Mouse (Mus musculus): Measurements from ENCODE around the gene Kif2c. TPM values are rescaled to one million over a fixed set of nuclear protein-coding genes. Genes with fewer than 3 reads are reported as not detected.

Gene Kif2c
- polyA plus RNA-seq, 1 experiment from 2014 or later, result 124 TPM

DNA sequence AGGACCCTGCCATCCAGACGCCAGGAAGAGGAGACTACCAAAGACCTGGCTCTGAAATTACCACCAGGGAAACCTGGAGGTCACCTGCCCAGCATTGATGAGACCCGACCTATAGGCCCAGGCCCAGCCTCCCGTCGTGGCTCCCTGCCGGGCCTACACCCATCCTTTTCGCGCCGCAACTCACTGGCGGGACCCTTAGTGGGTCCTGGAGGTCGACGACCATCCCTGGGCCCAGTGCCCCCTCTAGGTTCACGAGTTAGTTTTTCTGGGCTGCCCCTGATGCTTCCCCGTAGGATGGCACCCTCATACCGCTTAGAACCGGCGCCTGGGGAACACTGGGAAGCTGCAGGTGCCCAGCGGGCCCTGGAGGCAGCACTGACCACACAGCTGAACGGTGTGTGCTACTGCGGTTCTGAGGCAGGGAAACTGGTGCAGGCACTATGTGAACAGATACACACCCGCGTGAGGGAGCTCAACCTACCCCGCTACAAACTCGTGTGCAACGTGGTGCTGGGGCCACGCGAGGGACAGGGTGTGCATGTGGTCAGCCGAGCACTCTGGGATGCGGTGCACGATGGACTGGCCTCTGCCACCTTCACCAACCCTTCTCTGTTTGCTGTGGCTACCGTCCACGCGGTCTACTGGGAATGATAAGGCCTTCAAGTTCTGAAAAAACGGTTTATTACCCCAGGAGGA, 54.3 kb downstream of the Kif2c start:
- DNase-seq (ENCODE audit: low spot score), result no peak
- Histone ChIP-seq H3K27ac (no peak overlapping the region), H3K27me3 (ENCODE audit: low read depth, poor library complexity, severe bottlenecking) (peaks cover 30% of the 10 kb centered on the region), H3K36me3 (peaks cover 26% of the 10 kb centered on the region), H3K4me1 (peaks cover 45% of the 10 kb centered on the region), H3K9me3 (replicated peaks) (no peaks in the 10 kb centered on the region), H3K4me3 (no peak overlapping the region)
- WGBS, result 89% methylated on average over 33 of the region's 33 CpGs

DNA sequence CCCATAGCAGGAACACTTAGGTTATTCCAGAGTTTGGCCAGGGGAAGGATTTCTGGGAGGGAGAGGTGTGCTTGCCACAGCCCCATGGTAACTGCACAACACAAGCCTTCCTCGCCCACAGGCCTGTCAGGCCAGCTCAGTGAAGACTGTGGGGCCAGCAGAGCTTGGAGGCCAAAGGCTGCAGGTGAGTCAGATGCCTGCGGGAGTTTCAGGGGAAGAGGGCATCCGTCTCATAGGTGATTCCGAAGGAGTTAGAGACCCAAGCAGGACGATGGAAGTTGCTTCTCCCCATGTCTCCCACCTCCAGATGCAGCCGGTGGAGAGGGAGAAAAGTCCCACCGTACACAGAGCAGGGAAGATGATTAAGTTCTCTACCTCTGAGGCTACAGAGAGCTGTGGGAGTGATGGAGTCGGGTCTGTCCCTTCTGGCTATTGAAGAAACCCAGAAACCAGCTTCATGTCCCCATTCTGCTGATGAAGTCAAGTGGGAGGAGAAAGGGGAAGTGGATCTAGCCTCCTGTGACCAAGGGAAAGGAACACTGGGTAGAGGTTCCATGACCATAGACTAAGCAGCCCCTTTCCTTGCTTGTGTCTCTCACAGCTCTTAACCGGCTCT, 55.7 kb downstream of the Kif2c start, which contains the start of gene Tctex1d4:
Gene Tctex1d4, plus strand, starts transcription at position 120 of the 616 bp plus-strand sequence.
- Histone ChIP-seq H3K27me3 (ENCODE audit: low read depth, poor library complexity, severe bottlenecking) (peaks cover 17% of the 10 kb centered on the region), H3K9me3 (replicated peaks) (no peaks in the 10 kb centered on the region)

DNA sequence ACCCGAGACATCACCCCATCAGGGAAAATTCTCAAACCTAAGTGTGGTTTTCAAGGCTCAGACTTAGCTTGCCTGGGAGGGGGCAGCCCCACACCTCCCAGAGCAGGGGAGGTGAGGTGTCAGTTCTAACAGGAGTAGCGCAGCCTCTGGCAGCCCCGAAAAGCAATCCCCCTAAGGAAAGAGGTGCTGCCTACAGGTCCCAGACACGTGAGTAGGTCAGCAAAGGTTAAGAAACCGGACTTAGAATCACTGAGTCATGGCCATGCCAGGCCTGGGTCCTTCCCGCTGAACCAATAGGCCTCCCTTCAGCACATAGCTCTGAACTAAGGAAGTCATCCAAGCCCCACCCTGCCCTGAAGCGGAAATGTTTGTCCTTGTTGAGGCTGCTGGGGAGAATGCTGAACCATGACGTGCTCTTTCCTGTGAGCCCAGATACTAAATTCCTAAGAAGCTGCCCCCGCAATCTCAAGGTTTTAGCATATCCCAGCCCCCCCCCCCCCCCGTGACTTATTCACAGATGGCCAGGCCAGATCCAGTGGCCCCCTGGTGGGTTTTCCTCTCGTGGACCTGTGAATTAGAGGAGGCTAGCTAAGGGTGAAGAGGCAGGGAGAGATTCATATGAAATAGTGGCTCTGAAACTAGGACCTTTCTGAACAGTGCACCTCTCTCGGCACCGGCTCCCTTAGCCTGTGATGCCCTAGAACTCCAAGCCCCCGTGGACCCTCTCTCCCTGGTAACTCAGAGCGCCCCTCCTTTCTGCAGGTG, 56.3 kb downstream of the Kif2c start:
- H3K4me1 ChIP-seq, result peaks cover 33% of the 10 kb centered on the region
- H3K36me3 ChIP-seq, result peaks cover 26% of the 10 kb centered on the region
- WGBS, result 41% methylated on average over 15 of the region's 15 CpGs
- no peak for DNase-seq (ENCODE audit: low spot score)
- peak overlapping the region; percentile 4; the same call in 1 of the 2 replicates for H3K4me3 ChIP-seq
- peak overlapping the region; percentile 78 for H3K27ac ChIP-seq
- no peaks in the 10 kb centered on the region for H3K9me3 ChIP-seq (replicated peaks)
- H3K27me3 ChIP-seq (ENCODE audit: low read depth, poor library complexity, severe bottlenecking), result peaks cover 10% of the 10 kb centered on the region

More for the DNA sequence above, 55.7 kb downstream of the Kif2c start, which contains the start of gene Tctex1d4:
- Histone ChIP-seq H3K27ac (peak within 1 kb of the TSS; percentile 78), H3K4me1 (peaks cover 31% of the 10 kb centered on the region), H3K36me3 (peaks cover 26% of the 10 kb centered on the region), H3K4me3 (peak within 1 kb of the TSS; percentile 4; the same call in 1 of the 2 replicates)
- no peak for DNase-seq (ENCODE audit: low spot score)
- WGBS, result 86% methylated on average over 9 of the region's 9 CpGs

DNA sequence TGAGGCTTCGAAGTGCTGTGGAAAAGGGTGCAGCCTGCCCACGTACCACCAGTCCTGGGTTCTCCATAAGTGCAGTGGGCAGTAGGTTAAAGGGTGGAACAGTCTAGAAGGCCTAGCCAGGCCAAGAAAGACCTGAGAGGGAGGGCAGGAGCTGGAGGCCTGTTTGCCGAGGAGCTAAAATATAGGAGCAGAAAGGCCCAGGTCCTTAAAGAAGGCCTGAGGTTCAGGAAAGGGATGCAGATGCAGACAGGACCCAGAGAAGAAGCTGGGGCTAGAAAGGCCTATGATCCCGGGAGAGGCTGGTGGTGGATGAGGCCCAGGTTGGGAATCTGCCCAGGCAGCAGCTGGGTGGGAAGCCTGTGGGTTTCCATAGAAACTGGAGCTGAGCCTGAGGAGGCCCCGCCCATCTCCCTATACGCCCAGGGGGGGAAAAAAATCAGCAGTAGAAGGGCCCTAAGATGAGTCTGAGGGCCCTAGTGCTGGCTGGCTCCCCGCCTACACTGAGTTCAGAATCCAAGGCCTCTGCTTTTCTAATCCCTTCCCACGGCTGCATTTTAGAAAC, 57.0 kb downstream of the Kif2c start, which contains the start of gene Btbd19:
Gene Btbd19, minus strand, starts transcription at position 378 of the 562 bp plus-strand sequence.
- Histone ChIP-seq H3K27me3 (ENCODE audit: low read depth, poor library complexity, severe bottlenecking) (peaks cover 3% of the 10 kb centered on the region; the same call in 1 of the 2 replicates), H3K36me3 (peaks cover 19% of the 10 kb centered on the region), H3K4me3 (peak within 1 kb of the TSS; percentile 4; the same call in 1 of the 2 replicates), H3K4me1 (peaks cover 37% of the 10 kb centered on the region), H3K9me3 (replicated peaks) (no peaks in the 10 kb centered on the region), H3K27ac (peak within 1 kb of the TSS; percentile 78)
- no peak for DNase-seq (ENCODE audit: low spot score)
- WGBS, result 35% methylated on average over 8 of the region's 8 CpGs

DNA sequence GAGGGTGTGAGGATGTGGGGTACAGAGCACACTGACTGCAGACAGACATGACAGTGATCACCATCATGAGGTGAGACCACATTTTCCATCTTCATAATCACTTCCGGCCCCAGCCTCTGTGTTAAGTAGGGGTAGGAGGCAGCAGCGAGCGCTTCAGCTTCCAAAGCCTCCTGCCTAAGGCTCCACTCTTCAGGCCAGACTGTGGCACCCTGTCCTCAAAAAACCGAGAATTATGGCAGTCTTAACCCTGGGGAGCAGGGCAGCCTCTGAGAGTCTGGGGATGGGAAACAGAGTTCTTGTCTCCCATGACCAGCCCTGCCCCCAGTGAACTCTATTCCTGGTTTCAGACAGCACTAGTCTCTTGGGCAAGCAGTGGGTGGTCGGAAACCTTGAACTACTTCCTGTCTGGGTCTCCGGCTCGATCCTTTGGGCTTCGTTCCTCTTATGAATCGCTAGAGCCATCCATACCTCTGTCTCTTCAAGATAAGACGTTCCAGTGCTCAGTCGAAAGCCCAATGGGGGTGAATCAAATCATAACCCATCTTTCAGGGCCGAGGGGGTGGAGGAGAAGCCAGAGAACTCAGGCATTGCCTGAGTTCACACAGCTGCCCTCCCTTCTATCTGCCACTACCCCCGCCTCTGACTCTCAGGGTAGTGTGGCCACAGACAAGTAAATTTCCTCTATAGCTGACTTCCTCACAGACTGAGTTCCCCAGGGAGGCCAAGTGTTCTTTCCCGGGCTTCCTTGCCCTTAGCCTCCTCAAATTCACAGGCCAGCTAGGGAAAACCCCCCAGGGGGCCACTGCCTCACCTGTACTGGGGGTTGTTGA, 57.7 kb downstream of the Kif2c start:
- H3K4me3 ChIP-seq, result no peak overlapping the region

DNA sequence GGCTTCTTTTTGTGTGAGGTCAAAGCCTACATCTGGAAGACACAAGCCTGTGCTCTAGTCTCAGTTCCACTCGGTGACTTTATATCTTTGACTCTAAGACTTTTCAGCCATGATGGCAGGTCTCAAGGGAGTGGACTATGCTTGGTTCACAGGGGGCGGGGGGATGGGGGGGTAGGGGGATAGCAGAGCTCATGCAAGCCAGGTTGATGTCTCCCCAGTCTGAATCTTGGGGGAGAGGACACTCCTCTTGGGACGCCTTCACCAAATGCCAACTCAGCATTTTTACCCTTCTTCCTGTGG, 58.3 kb downstream of the Kif2c start:
- Histone ChIP-seq H3K9me3 (replicated peaks) (no peaks in the 10 kb centered on the region), H3K27ac (peak overlapping the region; percentile 78; the same call in 1 of the 2 replicates), H3K4me3 (no peak overlapping the region), H3K27me3 (ENCODE audit: low read depth, poor library complexity, severe bottlenecking) (no peaks in the 10 kb centered on the region), H3K4me1 (peaks cover 43% of the 10 kb centered on the region), H3K36me3 (peaks cover 12% of the 10 kb centered on the region)
- WGBS, result 89% methylated on average over 3 of the region's 3 CpGs
- DNase-seq (ENCODE audit: low spot score), result no peak

More for the DNA sequence above, 57.7 kb downstream of the Kif2c start:
- Histone ChIP-seq H3K27ac (peak overlapping the region; percentile 78), H3K9me3 (replicated peaks) (no peaks in the 10 kb centered on the region), H3K4me1 (peaks cover 41% of the 10 kb centered on the region), H3K36me3 (peaks cover 14% of the 10 kb centered on the region), H3K27me3 (ENCODE audit: low read depth, poor library complexity, severe bottlenecking) (no peaks in the 10 kb centered on the region)
- DNase-seq (ENCODE audit: low spot score), result no peak
- 74% methylated on average over 14 of the region's 14 CpGs for WGBS

DNA sequence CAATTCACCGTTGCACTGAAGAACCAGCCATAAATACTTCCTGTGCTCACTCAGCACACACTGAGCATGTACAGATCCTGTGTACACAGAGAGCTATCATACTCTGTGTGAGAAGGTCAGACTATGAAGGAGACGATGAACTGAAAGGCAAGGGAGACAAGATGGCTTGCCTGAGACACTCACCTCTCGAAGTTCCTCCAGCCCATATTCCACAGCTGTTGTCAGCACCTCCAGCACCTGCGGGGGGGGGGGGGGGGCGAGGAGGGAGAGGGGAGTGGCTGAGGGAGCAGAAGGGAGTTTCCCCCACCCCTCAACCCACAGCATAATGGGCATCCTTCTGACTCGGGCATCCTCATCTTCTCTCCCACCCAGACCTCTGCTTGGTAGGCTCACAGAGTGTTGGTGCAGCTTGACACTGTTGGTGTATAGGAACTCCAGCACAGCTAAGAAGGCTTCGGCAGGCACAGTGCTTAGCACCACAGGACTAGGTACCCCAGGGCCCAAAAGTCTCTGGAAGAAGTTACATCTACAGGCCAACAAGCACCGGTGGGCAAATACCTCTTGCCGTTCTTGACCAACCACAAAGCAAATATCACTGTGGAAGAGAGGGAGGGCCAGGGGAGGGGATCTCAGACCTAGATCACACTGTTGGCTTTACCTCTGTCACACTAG, 58.8 kb downstream of the Kif2c start:
- H3K27me3 ChIP-seq (ENCODE audit: low read depth, poor library complexity, severe bottlenecking), result no peaks in the 10 kb centered on the region
- no peaks in the 10 kb centered on the region for H3K9me3 ChIP-seq (replicated peaks)
- 82% methylated on average over 8 of the region's 9 CpGs for WGBS
- H3K27ac ChIP-seq, result no peak overlapping the region
- no peak for DNase-seq (ENCODE audit: low spot score)
- peaks cover 7% of the 10 kb centered on the region for H3K36me3 ChIP-seq
- no peak overlapping the region for H3K4me3 ChIP-seq
- peaks cover 43% of the 10 kb centered on the region for H3K4me1 ChIP-seq

DNA sequence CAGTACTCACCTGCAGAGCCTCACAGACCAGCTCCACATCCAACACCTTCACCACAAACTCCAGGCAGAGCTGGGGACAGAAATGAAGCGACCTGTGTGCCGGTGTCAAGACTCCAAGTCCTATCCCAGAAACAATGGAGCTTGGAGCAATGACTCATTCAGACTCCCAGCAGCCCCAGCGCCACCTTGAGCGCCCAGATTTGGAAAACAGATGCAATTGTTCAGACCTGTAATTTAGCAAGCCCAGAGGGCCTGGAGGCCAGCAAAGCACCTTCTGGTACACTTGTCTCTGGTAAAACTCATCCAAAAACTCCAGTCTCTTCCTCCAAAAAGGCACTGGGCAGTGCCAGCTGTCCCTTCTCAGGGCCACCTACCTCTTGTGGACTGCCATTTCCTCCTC, 60.2 kb downstream of the Kif2c start:
- Histone ChIP-seq H3K27me3 (ENCODE audit: low read depth, poor library complexity, severe bottlenecking) (no peaks in the 10 kb centered on the region), H3K27ac (no peak overlapping the region; the same call in 1 of the 2 replicates), H3K36me3 (no peaks in the 10 kb centered on the region), H3K9me3 (replicated peaks) (no peaks in the 10 kb centered on the region), H3K4me3 (no peak overlapping the region), H3K4me1 (peaks cover 43% of the 10 kb centered on the region)
- 82% methylated on average over 4 of the region's 4 CpGs for WGBS
- no peak for DNase-seq (ENCODE audit: low spot score)

DNA sequence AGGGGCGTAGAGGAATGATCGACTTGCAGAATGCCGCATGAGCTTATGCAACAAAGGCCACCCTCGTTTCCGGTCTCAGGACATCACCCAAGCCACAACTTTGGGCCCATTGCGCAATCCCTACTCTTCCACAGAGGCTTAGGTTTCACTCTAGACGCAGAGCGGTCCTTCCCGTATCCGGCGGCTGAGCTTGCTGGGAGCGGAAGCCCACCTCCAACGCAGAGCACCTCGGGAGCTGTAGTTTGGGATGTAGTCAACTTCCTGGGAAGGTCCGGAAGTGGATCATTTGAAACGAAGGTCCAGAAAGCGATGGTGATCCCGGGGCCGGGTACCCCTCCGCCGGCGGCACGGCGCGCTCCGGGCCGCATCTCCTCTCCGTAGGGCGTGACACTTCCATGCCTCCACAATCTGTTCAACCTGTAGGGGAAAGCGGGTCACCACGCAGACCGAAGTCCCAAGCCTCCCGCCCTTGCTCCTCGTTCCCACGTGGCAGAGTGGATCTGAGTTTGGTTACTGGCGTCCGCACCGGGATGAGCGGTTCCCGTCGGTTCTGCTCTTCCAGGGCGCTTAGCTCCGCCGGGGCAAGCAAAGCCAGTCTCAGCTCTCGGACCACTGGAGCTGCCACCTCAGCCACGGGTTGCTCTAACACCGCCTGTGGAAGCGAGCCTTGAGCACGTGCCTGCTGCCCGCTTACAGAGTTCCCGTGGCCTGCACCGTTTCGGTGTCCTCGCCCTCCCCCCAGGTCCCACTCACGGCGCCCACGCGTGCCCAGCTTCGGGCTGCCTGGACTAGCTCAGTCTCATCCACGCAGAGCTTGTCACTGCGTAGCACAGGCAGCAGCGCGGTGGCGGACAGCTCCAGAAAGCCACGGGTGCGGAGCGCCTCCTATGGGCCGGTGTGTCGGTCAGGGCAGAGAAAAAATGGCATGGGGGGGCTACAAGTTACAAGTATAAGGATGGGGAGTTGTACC, 61.7 kb downstream of the Kif2c start:
- H3K4me1 ChIP-seq, result peaks cover 32% of the 10 kb centered on the region
- DNase-seq (ENCODE audit: low spot score), result peak; percentile 91
- no peaks in the 10 kb centered on the region for H3K9me3 ChIP-seq (replicated peaks)
- peaks cover 5% of the 10 kb centered on the region for H3K36me3 ChIP-seq
- peak overlapping the region; percentile 73 for H3K4me3 ChIP-seq
- H3K27me3 ChIP-seq (ENCODE audit: low read depth, poor library complexity, severe bottlenecking), result no peaks in the 10 kb centered on the region
- H3K27ac ChIP-seq, result peak overlapping the region; percentile 87
- WGBS, result under 1% methylated on average over 69 of the region's 69 CpGs

DNA sequence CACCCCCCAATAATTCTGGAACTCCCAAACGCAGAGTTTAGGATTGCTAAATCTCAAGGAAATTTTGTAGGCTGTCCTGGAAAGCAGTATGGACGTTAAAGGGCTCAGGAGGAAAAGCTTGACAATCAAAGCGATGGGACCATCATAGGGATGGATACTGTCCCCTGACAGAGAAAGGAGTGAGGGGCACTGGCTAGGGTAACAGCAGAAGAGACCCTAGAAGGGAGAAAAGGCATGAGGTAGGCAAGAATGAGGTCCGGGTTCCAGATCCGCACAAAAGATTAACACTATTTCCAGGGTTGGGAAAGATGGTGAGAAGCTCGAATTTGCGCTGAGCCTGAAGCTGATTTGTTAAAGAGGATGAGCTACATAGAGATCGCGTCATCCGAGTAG, 62.4 kb downstream of the Kif2c start:
- no peak for DNase-seq (ENCODE audit: low spot score)
- peaks cover 12% of the 10 kb centered on the region for H3K36me3 ChIP-seq
- peak overlapping the region; percentile 73 for H3K4me3 ChIP-seq
- H3K27ac ChIP-seq, result peak overlapping the region; percentile 87
- H3K27me3 ChIP-seq (ENCODE audit: low read depth, poor library complexity, severe bottlenecking), result no peaks in the 10 kb centered on the region
- WGBS, result 5% methylated on average over 10 of the region's 10 CpGs
- no peaks in the 10 kb centered on the region for H3K9me3 ChIP-seq (replicated peaks)
- peaks cover 25% of the 10 kb centered on the region for H3K4me1 ChIP-seq

DNA sequence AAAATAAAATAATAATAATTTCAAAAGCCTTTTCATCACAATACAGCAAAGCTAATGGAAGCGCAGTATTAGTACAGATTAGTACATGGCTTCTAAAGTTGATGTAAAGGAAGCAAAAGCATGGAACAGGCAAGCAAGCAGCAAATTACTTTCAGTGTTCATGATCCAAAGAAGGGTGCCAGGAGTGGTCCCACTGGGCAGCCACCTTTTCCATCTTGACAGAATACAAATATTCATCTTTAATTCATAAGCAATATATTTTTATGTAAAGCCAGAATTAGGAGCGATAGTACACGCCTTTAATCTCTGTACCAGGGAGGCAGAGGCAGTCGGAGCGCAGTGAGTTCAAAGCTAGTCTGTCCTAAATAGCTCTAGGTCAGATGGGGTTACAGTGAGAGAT, 62.8 kb downstream of the Kif2c start:
- Histone ChIP-seq H3K27me3 (ENCODE audit: low read depth, poor library complexity, severe bottlenecking) (no peaks in the 10 kb centered on the region), H3K36me3 (peaks cover 16% of the 10 kb centered on the region), H3K9me3 (replicated peaks) (no peaks in the 10 kb centered on the region), H3K27ac (peak overlapping the region; percentile 87), H3K4me1 (peaks cover 21% of the 10 kb centered on the region), H3K4me3 (peak overlapping the region; percentile 73)
- no peak for DNase-seq (ENCODE audit: low spot score)
- 83% methylated on average over 5 of the region's 5 CpGs for WGBS

All from limb, embryonic 10.5 days (tissue).